Mouse (Mus musculus): ENCODE data around the gene Dennd2d.

Dennd2d gene

GRCm38 (mm10) chr3:106496045-106496721 is 14.0 kb downstream of the Dennd2d start:
- no peak for DNase-seq (ENCODE audit: low spot score in 2 of 2)

- DNase-seq (ENCODE audit: low spot score in 2 of 2), result no peak
Observed at GRCm38 (mm10) chr3:106496996-106497395, 14.8 kb downstream of the Dennd2d start.

- DNase-seq (ENCODE audit: low spot score in 2 of 2), result no peak
Observed at GRCm38 (mm10) chr3:106500510-106500909, 18.3 kb downstream of the Dennd2d start.

- no peak for DNase-seq (ENCODE audit: low spot score in 2 of 2)
Observed at GRCm38 (mm10) chr3:106502892-106503291, 20.7 kb downstream of the Dennd2d start.

GRCm38 (mm10) chr3:106510669-106511068 is 28.5 kb downstream of the Dennd2d start:
- no peak for DNase-seq (ENCODE audit: low spot score in 2 of 2)

GRCm38 (mm10) chr3:106515016-106515415 is 32.8 kb downstream of the Dennd2d start:
- no peak for DNase-seq (ENCODE audit: low spot score in 2 of 2)

GRCm38 (mm10) chr3:106522730-106523129 is 40.5 kb downstream of the Dennd2d start:
- no peak for DNase-seq (ENCODE audit: low spot score in 2 of 2)

- DNase-seq (ENCODE audit: low spot score in 2 of 2), result no peak
Observed at GRCm38 (mm10) chr3:106526411-106526810, 44.2 kb downstream of the Dennd2d start.

- no peak for DNase-seq (ENCODE audit: low spot score in 2 of 2)
Observed at GRCm38 (mm10) chr3:106528032-106528431, 45.8 kb downstream of the Dennd2d start.

GRCm38 (mm10) chr3:106533277-106533676 is 51.1 kb downstream of the Dennd2d start:
- no peak for DNase-seq (ENCODE audit: low spot score in 2 of 2)

GRCm38 (mm10) chr3:106544721-106545316 is 62.6 kb downstream of the Dennd2d start:
- DNase-seq (ENCODE audit: low spot score in 2 of 2), result no peak

- peak; percentile 92 for DNase-seq (ENCODE audit: low spot score in 2 of 2)
Observed at GRCm38 (mm10) chr3:106547171-106547923, 65.1 kb downstream of the Dennd2d start, which contains the start of the genes Dram2 and Cept1. Gene Dram2, plus strand, starts transcription at chr3:106547798. Gene Cept1, minus strand, starts transcription at chr3:106547802.

- peak in 1 of 2 experiments; percentile 6 for DNase-seq (ENCODE audit: low spot score in 2 of 2)
Observed at GRCm38 (mm10) chr3:106547924-106548539, 65.8 kb downstream of the Dennd2d start.

GRCm38 (mm10) chr3:106548971-106549370 is 66.8 kb downstream of the Dennd2d start:
- no peak for DNase-seq (ENCODE audit: low spot score in 2 of 2)
